Mouse (Mus musculus) cerebellum, adult 11 months (tissue): Measurements from ENCODE around the gene Eps8l1.

ENCODE experiments used
- DNase-seq: peaks from one replicate; pipeline ENCODE4 v3.0.0; 2022

Eps8l1 gene

GRCm38 (mm10) chr7:4478796-4479291 lies 18.4 kb downstream of the Eps8l1 start:
- no peak for DNase-seq

- DNase-seq: no peak
These were observed 19.2 kb downstream of the Eps8l1 start for GRCm38 (mm10) chr7:4479674-4480073.

GRCm38 (mm10) chr7:4482281-4482680 lies 21.8 kb downstream of the Eps8l1 start:
- no peak for DNase-seq

GRCm38 (mm10) chr7:4491308-4491707 lies 30.8 kb downstream of the Eps8l1 start:
- DNase-seq: no peak

- no peak for DNase-seq
These were observed 32.1 kb downstream of the Eps8l1 start for GRCm38 (mm10) chr7:4492284-4493224.

GRCm38 (mm10) chr7:4493991-4494390 lies 33.5 kb downstream of the Eps8l1 start:
- DNase-seq: no peak

GRCm38 (mm10) chr7:4496468-4496867 lies 36.0 kb downstream of the Eps8l1 start:
- DNase-seq: no peak

- no peak for DNase-seq
These were observed 36.9 kb downstream of the Eps8l1 start for GRCm38 (mm10) chr7:4497271-4497903.

- no peak for DNase-seq
These were observed 37.8 kb downstream of the Eps8l1 start for GRCm38 (mm10) chr7:4498251-4498650.

- DNase-seq: no peak
These were observed 38.6 kb downstream of the Eps8l1 start for GRCm38 (mm10) chr7:4499034-4499433.

GRCm38 (mm10) chr7:4500892-4501471 lies 40.5 kb downstream of the Eps8l1 start:
- DNase-seq: peak; percentile 70

- peak; percentile 94 for DNase-seq
These were observed 41.3 kb downstream of the Eps8l1 start, which contains the start of gene Ppp1r12c for GRCm38 (mm10) chr7:4501558-4502397. Gene Ppp1r12c, minus strand, starts transcription at chr7:4501680.

- peak; percentile 52 for DNase-seq
These were observed 42.1 kb downstream of the Eps8l1 start for GRCm38 (mm10) chr7:4502421-4503090.

- DNase-seq: no peak
These were observed 42.6 kb downstream of the Eps8l1 start for GRCm38 (mm10) chr7:4503100-4503499.

- no peak for DNase-seq
These were observed 43.4 kb downstream of the Eps8l1 start for GRCm38 (mm10) chr7:4503858-4504257.

GRCm38 (mm10) chr7:4504646-4505435 lies 44.4 kb downstream of the Eps8l1 start:
- no peak for DNase-seq

GRCm38 (mm10) chr7:4507220-4507619 lies 46.7 kb downstream of the Eps8l1 start:
- no peak for DNase-seq

- no peak for DNase-seq
These were observed 47.7 kb downstream of the Eps8l1 start for GRCm38 (mm10) chr7:4508062-4508738.

- DNase-seq: no peak
These were observed 48.3 kb downstream of the Eps8l1 start for GRCm38 (mm10) chr7:4508739-4509116.

- DNase-seq: no peak
These were observed 49.6 kb downstream of the Eps8l1 start for GRCm38 (mm10) chr7:4509863-4510608.
